Mouse (Mus musculus) heart, adult 11 months (tissue): Measurements from ENCODE around the gene Slain1.

ENCODE experiments used
- DNase-seq: peaks from one replicate; pipeline ENCODE4 v3.0.0; 2022

Slain1 gene

DNA sequence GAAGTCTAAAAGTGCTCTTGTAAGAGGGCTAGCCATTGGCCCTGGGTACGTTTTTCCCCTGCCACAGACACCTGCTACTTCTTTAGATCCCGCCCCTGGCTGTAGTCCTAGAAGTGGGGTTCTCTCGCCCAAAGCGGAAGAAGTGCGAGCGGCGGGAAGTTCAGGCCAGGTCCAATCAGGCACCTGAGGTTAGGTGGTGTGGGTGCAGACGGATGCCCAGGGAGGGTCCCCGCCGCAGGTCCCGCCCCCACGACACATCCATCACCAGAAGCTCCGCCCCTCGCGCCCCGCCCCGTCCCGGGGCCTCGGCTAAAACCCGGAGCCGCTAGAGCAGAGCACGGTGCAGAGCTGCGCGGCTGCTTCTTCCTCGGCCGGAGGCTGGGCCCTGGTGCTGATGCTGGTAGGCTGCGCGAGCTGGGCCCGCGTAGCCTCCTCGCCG is at the start of gene Slain1:
TSS of gene Slain1 (plus strand) at position 333 of the 439 bp plus-strand sequence.
- DNase-seq, result peak; percentile 92

DNA sequence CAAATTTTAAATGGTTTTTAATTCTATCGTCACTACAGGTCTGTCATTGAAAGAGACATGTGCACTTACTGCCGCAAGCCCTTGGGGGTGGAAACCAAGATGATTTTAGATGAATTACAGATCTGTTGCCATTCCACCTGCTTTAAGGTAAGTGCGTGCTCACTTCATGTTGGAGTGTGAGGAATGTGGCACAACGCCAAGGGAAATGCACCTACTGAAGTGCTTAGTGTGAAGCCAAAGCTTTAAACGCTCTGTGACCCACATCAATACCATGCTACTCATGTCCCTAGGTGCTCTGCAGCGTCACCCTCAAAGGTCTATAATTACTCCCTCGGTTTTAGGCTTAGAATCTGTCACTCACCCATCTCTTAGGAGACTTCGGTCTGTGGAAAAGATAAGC is 42.0 kb upstream of the Slain1 start:
- no peak for DNase-seq

DNA sequence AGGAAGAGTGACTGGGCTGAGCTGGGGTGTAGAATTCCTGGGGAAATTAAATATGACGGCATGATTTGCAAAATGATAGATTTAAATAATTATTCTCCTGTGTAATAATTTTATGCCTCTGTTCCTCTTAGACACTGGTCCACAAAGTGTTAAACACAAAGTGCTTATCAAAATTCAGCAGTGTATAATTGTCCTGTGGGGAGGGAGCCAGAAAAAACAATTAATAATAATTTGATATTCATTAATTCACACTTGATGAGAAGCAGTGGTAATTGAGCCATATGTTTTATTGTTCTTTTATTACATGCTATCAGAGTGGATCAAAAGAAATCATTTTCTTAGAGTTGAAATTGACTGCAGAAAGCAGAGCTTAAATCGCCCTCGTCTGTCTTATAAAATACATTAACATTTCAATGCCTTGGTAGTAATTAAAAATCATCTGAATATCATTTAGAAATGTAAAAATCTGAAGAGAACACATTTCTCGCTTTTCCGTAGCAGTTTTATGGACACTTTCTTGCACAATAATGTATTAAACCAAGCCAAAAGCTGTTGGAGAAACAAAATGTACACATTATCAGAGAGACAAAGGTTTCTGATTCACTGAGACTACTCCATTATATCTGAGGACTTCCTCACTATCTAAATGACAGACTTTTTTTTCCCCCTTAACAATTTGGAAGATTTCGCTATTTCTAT is 36.3 kb upstream of the Slain1 start:
- no peak for DNase-seq

DNA sequence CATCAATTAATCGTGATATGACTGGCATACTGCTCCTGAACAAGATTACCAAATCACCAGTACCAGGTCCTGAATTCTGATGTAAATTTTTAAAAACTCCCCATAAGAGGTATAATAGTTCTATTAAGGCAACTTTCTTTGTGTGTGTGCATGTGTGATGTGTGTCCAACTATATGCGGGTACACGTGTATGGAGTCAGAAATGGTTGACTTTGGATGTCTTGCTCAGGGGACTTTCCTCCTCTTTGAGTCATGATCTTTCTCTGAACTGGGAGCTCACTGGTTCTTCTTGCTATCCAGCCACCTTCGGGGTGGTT is 35.8 kb upstream of the Slain1 start:
- DNase-seq, result no peak

DNA sequence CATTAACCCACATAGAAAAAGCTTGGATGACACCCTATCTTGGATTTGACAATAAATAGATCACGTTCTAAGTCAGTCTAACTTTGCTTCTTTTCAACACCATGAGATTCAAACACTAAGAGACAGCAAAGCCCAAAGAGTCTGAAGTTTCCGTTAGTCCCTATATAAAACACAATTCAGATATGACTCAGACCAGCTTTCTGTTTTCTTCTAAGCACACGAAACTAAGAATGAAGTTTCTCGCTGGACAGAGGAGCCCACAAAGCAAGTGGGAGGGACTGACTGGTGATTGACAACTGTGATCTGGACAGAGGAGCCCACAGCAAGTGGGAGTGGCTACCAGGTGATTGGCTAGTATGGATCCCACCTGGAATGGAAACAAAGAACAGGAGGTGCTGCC is 30.3 kb upstream of the Slain1 start:
- DNase-seq, result no peak

DNA sequence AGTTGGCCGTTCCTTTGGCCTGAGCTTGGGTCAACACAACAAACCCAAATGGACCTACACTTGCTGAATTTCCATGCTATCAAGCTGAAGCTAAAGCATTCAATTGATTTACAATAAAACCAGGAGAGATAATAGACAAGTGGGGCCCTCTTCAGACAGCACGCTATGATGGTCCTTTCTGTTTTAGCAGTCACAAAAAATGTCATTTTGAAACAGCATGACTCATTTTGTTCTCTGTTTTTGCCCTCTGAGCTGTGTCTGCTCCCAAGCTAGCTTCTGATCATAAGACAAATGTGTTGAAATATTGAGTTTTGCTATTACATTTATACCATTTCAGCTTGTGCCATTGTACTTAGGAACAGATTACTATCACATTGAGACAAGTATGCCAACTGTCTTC is 28.8 kb upstream of the Slain1 start:
- no peak for DNase-seq

DNA sequence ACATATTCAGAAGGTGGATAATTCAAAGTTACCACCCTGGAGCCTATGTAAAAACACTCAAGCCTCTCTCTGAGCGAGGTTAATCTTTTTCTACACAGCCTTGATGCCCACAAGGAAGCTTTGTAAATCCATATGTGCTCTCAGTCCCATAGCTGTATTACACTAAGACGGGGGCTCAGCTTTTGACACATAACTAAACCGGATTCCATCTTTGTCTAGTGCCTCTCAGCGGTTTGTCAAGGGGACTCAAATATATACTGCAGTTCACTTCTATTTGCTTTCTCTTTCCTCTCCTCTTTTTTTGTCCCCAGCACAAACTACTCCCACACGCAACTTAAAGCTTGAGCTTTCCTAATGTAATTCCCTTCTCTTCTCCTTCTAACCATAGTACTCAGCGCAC is 23.9 kb upstream of the Slain1 start:
- DNase-seq, result peak; percentile 21

DNA sequence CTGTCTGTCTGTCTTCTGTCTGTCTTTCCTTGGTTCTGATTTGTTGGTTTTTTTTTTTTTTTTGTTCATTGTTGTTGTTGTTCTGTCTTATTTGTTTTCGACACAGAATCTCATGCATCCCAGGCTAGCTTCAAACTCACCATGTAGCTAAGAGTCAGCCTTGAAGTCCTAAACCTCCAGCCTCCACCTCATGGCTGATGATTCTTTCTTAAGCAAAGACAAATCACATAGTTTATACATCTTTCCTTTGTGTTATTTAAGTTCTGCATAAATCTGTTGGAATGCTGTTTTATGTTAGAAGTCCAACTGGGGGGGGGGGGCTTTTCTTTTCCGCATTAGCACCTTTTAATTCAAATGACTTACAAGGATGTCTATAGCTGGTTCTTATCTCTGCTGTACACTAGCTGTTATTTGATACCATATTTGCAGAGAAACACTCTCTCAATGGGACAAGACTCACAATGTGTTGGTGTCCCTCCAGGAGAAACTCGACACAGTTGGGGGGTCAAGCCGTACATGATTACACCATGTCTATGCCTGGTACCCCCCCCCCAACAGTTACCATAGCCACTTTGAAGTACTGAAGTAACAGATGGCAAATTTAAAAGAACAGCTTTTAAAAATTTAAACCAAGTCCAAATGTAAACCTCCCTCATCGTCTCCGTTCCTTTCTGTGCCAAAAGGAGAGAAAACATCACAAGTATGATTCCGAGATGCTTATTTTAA is 20.2 kb upstream of the Slain1 start:
- DNase-seq, result no peak

DNA sequence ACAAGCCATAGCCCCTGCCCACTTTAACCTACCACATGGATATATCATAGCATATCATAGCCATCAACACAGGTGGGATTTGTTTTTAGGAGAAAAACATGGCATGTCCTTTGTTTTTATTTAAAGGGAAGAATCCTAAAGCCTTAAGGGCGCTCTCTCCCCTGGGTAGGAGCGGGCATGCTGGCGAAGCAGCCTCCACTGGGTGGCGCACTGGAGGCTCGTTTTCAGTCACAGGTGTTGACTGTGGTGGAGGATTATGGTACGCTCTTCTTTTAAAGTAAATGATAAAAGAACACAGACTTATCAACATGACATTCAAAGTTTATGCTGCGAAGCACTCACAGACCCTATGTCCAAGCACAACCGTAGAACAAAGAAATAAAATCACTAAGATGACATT is 19.5 kb upstream of the Slain1 start:
- peak; percentile 16 for DNase-seq

DNA sequence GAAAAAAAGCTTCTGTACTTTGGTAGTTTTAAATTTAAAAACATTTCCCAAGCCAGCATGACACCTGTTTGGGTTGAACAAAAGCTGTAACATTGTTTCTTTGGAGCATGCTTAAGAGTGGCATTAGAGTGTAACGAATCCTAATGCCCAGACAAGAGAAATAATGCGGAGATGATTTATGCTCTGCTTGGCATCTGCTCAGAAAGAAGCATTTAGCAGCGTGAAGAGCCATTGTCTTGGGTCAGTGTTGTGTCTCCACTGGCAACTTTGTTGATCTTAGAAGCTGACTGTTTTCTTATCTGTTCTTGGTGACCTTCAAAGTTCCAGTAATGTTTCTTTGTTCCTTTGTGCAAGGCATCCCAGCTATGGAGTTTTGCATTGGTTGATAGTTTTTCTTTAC is 6.1 kb upstream of the Slain1 start:
- DNase-seq, result peak; percentile 25

DNA sequence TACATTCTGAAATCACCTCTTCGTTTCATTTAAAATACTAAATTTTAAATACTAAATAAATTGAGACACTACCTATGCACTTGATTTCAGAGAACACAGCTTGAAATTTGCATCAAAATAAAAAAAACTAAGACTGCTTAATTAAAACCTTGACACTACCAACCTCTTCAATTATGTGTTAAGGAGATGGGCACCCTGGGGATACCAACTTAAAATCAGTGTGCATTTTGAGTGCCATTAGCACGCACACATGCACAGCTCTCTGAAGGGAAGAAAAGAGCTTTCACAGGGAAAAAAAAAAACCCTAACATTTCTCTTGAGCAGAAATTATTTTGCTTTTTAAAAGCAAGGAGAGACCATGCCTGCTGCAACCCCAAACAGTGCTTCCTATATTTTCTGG is 2.0 kb upstream of the Slain1 start:
- peak; percentile 9 for DNase-seq

DNA sequence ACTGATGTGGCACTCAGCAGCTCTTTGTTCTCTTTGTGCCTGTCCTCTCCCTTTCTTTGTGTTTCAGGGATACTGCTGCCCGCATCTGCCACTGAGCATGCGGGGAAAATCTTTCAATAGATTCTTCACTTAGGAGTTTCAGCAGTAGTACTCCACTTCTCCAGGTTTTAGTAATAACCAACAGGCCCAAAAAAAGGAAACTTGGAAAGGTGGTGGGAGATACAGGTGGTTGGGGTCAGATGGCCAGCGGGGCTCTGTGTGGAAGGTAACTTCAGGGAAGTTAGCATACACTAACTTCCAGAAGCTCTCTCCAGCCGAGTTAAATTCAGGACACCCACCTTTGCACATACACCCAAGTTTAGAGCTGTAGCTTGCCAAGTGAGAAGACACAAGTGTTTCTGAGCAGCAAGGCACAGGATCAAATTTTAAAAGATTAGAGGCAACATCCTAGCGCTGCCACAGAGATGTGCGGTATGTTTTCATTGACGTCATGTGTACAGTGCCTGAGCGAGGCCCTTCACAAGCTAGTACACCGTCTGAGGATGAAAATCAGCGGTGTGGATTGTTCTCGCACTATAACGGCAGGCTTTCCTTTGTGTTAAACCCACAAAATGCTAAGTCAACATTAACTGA is 1.3 kb upstream of the Slain1 start:
- DNase-seq, result peak; percentile 43

DNA sequence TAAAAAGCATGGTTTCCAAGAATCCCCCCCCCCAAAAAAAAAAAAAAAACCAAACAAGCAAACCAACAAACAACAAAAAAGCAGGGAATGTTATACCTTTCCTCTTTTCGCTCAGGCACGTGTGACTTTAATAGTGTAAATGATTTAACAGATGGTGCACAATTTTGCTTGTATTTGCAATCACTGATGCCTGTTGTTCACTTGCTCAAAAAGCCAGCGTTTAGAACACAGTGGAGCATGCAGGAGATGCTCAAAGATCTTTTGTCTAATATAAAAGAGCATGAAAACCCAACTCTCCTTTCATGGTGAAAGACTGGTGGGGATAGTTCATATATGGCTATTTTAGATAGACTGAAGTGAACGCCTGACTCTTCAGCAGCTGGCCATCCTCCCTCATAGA is 726 bp upstream of the Slain1 start:
- DNase-seq, result no peak

DNA sequence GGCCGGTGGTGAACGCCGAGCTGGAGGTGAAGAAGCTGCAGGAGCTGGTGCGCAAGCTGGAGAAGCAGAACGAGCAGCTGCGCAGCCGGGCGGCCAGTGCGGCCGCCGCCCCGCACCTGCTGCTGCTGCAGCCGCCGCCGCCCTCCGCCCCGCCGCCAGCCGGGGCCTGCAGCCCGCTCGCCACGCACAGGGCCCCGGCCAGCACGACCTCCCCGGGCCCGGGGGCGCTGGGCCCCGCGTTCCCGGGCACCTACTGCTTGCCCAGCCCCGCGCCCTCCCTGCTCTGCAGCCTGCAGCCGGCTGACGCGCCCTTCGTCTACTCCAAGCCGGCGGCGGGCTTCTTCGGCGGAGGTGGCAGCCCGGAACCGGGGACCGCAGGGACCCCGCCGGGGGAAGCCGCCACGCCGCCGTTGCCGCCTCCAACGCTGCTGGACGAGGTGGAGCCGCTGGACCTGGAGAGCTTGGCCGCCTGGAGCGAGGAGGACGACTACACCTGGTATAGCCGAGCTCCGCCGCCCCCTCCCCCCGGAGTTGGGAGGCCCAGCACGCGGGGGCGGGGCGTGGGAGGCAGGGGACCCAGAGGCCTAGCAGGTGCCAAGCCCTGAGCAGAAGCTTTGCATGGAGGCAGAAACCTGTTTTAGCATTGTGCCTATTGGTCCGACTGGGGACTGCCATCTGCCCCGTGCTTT is 529 bp downstream of the Slain1 start:
- peak; percentile 88 for DNase-seq

DNA sequence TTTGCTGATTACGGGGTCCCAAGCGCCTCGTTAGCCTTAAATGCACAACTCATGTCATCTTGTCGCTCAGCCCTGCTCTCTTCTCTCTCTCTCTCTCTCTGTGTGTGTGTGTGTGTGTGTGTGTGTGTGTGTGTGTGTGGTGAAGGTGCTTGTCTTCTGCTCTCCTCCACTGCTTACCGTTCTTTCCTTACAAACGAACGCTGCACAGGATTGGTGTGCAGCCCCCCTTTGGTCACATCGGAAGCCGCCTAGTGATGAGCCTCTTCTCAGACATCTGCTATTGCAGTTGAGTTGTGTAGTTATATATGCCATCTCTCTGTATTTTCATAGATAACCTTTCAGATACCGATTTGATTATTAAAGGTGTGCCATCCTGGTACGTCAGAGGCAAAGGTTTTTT is 1.1 kb downstream of the Slain1 start:
- DNase-seq, result no peak

DNA sequence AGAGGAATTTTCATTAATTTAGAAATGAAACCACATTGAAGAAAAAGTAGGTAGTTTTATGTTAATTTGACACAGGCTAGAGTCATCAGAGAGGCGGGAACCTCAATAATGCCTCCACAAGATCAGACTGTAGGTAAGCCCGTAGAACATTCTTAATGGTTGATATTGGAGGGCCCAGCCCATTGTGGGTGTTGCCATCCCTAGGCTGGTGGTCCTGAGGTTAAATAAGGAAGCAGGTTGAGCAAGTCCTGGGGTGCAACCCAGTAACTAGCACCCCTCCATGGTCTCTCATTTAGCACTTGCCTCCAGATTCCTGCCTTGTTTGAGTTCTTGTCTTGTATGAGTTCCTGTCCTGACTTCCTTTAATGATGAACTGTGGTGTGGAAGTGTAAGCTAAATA is 1.5 kb downstream of the Slain1 start:
- DNase-seq, result peak; percentile 21

DNA sequence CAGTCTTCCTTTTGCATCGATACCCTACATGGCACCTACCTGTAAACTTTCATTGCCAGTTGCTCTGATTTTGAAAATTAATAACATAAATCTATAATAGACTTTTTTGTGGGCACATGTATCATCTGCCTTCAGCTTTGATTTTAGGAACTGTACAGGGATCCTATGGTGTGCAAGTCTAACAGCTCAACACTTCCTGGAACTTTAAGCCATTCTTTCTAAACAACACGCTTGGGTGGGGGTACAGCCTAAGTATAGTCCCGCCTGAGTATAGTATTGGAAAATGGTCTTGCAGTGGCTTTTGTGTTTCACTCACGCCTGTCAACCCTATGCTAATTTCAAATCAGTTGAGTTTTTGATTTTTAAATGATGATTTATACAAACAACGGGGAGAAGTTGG is 2.5 kb downstream of the Slain1 start:
- peak; percentile 12 for DNase-seq

DNA sequence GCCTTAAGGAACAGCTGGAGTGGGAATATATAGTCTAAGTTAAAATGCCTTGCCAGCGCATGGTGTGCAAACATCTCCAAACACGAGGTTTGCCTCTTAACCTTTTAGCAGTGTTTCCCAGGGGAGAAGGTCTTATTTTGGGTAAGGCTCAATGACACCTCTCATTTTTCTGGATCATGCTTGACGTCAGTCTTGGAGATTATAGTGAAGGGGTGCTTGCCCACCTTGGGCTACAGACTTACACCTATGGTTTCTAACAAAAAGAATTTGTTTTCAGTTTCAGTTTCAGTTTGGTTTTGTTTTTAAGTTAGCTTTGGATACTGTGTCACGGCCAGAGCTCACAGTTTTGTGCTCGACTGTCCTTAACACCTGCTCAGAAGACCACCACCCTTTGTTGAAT is 3.8 kb downstream of the Slain1 start:
- DNase-seq, result peak; percentile 41

DNA sequence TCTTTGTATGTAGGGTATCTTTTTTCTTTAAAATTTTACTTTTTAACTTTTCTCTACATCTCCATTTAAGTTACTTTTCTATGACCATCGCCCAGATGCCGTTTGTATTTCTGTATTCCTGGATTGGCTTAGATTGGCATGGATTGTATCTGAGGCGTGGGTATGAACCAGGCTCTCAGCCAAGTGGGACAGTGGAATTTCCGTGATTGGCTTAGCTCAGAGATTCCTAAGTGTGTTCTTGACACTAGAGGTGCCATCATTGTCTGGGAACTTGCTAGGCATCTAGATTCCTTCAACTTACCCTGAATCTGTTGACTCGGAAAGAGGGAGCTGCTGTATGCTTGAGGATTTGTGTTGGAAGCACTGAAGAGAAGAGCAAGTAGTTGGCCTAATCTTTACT is 5.4 kb downstream of the Slain1 start:
- peak; percentile 53 for DNase-seq

DNA sequence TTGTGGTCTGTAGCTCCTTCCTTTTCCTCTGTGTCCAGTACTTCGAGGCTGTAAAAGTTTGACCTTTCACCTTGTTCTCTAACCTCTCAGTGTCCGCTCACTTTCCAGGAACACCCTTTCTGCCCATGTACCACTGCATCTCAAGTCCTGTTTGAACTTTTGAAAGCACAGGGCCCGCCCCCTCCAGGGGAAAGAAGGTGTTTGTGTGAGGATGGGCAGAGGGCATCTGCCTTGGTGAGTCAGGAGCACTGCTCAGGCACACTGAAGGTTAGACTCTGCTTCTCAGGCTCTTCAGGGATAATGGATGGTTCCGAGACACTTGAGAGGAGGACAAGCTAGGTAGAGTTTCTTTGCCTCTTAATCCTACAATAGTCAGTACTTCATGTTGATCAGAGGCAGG is 7.8 kb downstream of the Slain1 start:
- peak; percentile 82 for DNase-seq

DNA sequence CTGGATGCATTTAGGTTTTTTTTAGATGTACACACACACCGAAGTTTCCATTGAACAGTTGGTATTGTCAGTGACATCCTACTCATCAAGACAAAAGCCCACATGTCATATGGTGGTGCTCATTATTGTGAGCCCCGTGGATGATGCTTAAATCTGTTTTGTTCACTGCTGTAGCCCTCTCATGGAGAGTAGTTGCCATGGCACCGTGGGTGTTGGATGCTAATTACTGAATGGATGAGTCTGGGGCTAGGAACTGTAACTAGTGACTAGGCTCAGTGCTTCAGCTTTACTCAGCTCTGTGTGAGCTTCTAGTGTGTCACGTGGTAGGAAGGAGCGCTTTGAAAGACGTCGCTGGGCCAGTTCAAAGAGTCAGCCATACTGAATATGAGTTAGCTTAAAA is 13.0 kb downstream of the Slain1 start:
- DNase-seq, result peak; percentile 63

DNA sequence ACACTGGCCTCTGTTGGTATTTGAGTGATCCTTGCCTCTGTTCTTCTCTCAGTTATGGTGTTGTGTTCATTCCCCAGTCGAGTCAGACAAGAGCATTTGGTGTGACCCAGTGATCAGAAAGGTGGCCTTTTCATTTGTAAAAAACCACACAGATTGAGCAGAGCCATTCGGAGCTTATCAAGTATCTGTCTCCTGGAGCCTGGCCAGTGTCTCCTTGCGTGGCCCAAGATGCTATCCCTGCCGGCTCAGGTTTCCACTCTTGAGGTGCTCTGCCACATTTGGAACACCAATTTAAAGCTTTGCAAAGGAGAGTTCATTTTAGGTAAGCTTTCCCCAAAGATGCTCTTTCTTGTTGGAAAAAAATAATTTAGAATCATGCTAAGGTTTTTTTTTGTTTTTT is 14.4 kb downstream of the Slain1 start:
- DNase-seq, result peak; percentile 41

DNA sequence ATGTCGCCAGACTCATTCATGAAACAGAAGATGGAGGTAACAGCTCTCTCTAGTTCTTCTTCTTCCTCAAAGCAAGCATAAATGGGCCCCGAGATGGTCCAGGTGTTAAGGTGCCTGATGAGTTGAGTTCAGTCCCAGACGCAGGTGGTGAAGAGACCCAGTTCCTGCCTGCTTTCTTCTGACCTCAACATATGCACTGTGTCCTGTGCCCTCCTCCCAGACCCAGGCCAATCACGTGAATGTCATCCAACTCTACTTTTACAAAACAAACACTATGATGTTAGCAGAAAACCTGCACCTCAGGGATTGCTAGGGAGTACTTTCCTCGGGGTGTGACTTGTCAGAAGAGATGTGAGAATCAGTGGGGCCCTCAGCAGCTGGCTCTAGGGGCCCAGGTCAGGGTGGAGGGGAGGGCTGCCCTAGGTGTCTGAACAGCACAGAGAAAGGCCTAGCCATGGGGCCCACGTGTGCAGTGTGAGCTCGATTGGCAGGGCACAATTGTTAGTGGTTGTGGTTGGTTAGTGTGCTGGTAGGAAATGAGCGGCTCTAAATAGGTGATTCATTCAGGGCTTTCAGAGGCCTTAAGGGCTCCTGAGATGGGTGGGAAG is 16.4 kb downstream of the Slain1 start:
- peak; percentile 55 for DNase-seq
